Comparison of ENCODE assay signal across 21 mouse cellular contexts in genomic region chr6:35462484-35462883, GRCm38 (mm10).
DNase-seq lines count a peak whose midpoint lies in the region; ATAC-seq and TF ChIP-seq lines count a peak whose summit lies in the region.
"Had no signal": no experiment of that assay in that cellular context is flagged by ENCODE, and none has a peak within 500 bp of the region (broad histone marks: within the 10 kb centered on the region; RNA-seq: fewer than 3 reads in every experiment).

No protein-coding gene starts in this region.

- H3K36me3 ChIP-seq in heart, embryonic 10.5 days = no peaks in the 10 kb centered on the region
- H3K36me3 ChIP-seq in CH12.LX (replicated peaks in 1 of 2; ENCODE audit: control insufficient read depth in 1 of 2, insufficient read depth in 1 of 2, low read length in 1 of 2) = no peaks in the 10 kb centered on the region
- no peaks in the 10 kb centered on the region for H3K36me3 ChIP-seq in splenic B cell, adult 2 months (ENCODE audit: control insufficient read depth, insufficient read depth, low read length, poor library complexity, severe bottlenecking)
- no peaks in the 10 kb centered on the region for H3K36me3 ChIP-seq in embryonic facial prominence, embryonic 10.5 days (replicated peaks)
- H3K36me3 ChIP-seq: heart, embryonic 15.5 days; limb, embryonic 10.5 days; neural tube, embryonic 12.5 days had no signal

- H3K79me2 ChIP-seq in CH12.LX (replicated peaks; ENCODE audit: control insufficient read depth, extremely low read depth, insufficient read depth, poor library complexity, severe bottlenecking) = no peaks in the 10 kb centered on the region

- intact Hi-C loops in heart, postnatal 25 days (cut with DNase I) = no loop called here

- H3K4me2 ChIP-seq in CH12.LX (ENCODE audit: insufficient read depth, low read depth, poor library complexity, severe bottlenecking) = no peak overlapping the region
- H3K4me2 ChIP-seq: heart, embryonic 15.5 days; neural tube, embryonic 12.5 days had no signal

- ATAC-seq in hematopoietic stem cell, adult 5-6 weeks (replicated peaks in 1 of 2; ENCODE audit: insufficient read depth in 1 of 2, low FRiP score in 2 of 2, low TSS enrichment in 1 of 2, low read depth in 1 of 2, poor library complexity in 2 of 2, severe bottlenecking in 2 of 2) = peak; percentile 53 to 67; a peak in 3 of 4 replicates
- ATAC-seq: liver, postnatal 0 days had no signal

- in situ Hi-C loops in CH12.LX (cut with MboI; ENCODE audit: low pct_ligation_motif_present, low pct_unique_long_range_greater_than_20kb, low sequenced_read_pairs) = no loop called here

- no peak for TF ChIP-seq POLR2A in CH12.LX (IDR thresholded peaks at IDR 0.05; ENCODE audit: low read depth, low read length)

- no peak for TF ChIP-seq RAD21 in CH12.LX (IDR thresholded peaks at IDR 0.05; ENCODE audit: low read depth, low read length)

- WGBS in heart, embryonic 10.5 days = 85% methylated on average over 1 of the region's 1 CpGs
- 98% methylated on average over 1 of the region's 1 CpGs for WGBS in embryonic facial prominence, embryonic 10.5 days

- no peak for TF ChIP-seq EP300 in CH12.LX (IDR thresholded peaks at IDR 0.05; ENCODE audit: low read length)

- H3K9ac ChIP-seq in CH12.LX (ENCODE audit: insufficient read depth, low read depth) = no peak overlapping the region
- H3K9ac ChIP-seq: heart, embryonic 15.5 days; liver, postnatal 0 days; neural tube, embryonic 12.5 days had no signal

- no peak overlapping the region for H3K27ac ChIP-seq in heart, embryonic 10.5 days
- H3K27ac ChIP-seq in CH12.LX (ENCODE audit: insufficient read depth, low read depth) = no peak overlapping the region
- no peak overlapping the region for H3K27ac ChIP-seq in embryonic facial prominence, embryonic 10.5 days (replicated peaks)
- H3K27ac ChIP-seq: gastrocnemius, adult 2 months; heart, embryonic 15.5 days; limb, embryonic 10.5 days; neural tube, embryonic 12.5 days had no signal

- no peaks in the 10 kb centered on the region for H3K27me3 ChIP-seq in heart, embryonic 10.5 days (ENCODE audit: insufficient read depth, poor library complexity, severe bottlenecking)
- H3K27me3 ChIP-seq in CH12.LX (replicated peaks) = no peaks in the 10 kb centered on the region
- H3K27me3 ChIP-seq in splenic B cell, adult 2 months (ENCODE audit: control insufficient read depth, insufficient read depth, low read length, poor library complexity, severe bottlenecking) = no peaks in the 10 kb centered on the region
- no peaks in the 10 kb centered on the region for H3K27me3 ChIP-seq in embryonic facial prominence, embryonic 10.5 days (replicated peaks; ENCODE audit: low read depth, poor library complexity, severe bottlenecking)
- H3K27me3 ChIP-seq: heart, embryonic 15.5 days; megakaryocyte, embryonic 14.5 days; neural tube, embryonic 12.5 days had no signal

- TF ChIP-seq CTCF in CH12.LX (conservative IDR thresholded peaks at IDR 0.05 in 1 of 2, IDR thresholded peaks at IDR 0.05 in 1 of 2; ENCODE audit: low read depth in 2 of 2, low read length in 2 of 2) = no peak

- H3K4me3 ChIP-seq in heart, embryonic 10.5 days = no peak overlapping the region
- H3K4me3 ChIP-seq in CH12.LX (replicated peaks in 1 of 3; ENCODE audit: low read depth in 2 of 3, low read length in 2 of 3, poor library complexity in 1 of 3) = no peak overlapping the region
- no peak overlapping the region for H3K4me3 ChIP-seq in embryonic facial prominence, embryonic 10.5 days
- H3K4me3 ChIP-seq: gastrocnemius, adult 2 months; heart, embryonic 15.5 days; limb, embryonic 10.5 days; megakaryocyte, embryonic 14.5 days; neural tube, embryonic 12.5 days had no signal

- DNase-seq in heart, embryonic 10.5 days (ENCODE audit: low spot score) = peak; percentile 38
- DNase-seq in heart, postnatal 25 days (ENCODE audit: low spot score) = no peak
- DNase-seq in CH12.LX (ENCODE audit: extremely low read depth) = peak; percentile 1
- DNase-seq in splenic B cell, adult 2 months (ENCODE audit: low read depth, low spot score) = peak; percentile 3
- DNase-seq in adrenal gland, postnatal 14 days = no peak
- no peak for DNase-seq in embryonic facial prominence, embryonic 10.5 days (ENCODE audit: low spot score)
- DNase-seq in layer of hippocampus, adult 9-11 months = no peak
- DNase-seq: cerebellum, adult 18-20 months; cerebellum, postnatal 25 days; gastrocnemius, adult 2 months; heart, adult 11 months; kidney, adult 8-10 months; kidney, postnatal 14 days; liver, postnatal 0 days; lung, postnatal 10 days; right cerebral cortex, adult 18-20 months had no signal

- no peaks in the 10 kb centered on the region for H3K4me1 ChIP-seq in heart, embryonic 10.5 days
- H3K4me1 ChIP-seq in CH12.LX (ENCODE audit: control insufficient read depth in 1 of 2, insufficient read depth in 2 of 2) = no peaks in the 10 kb centered on the region
- no peaks in the 10 kb centered on the region for H3K4me1 ChIP-seq in embryonic facial prominence, embryonic 10.5 days
- H3K4me1 ChIP-seq: heart, embryonic 15.5 days; limb, embryonic 10.5 days; neural tube, embryonic 12.5 days had no signal

- dilution Hi-C loops in CH12.LX (cut with MboI; ENCODE audit: extremely low pct_ligation_motif_present, extremely low pct_unique_long_range_greater_than_20kb, low sequenced_read_pairs) = no loop called here

- H3K9me3 ChIP-seq in heart, embryonic 10.5 days = no peaks in the 10 kb centered on the region
- H3K9me3 ChIP-seq in CH12.LX (replicated peaks; ENCODE audit: low read length) = peaks cover 11% of the 10 kb centered on the region
- peaks cover 4% of the 10 kb centered on the region; the same call in 1 of the 2 replicates for H3K9me3 ChIP-seq in embryonic facial prominence, embryonic 10.5 days
- H3K9me3 ChIP-seq: heart, embryonic 15.5 days; limb, embryonic 10.5 days; neural tube, embryonic 12.5 days had no signal

TF ChIP-seq in CH12.LX, 34 proteins besides CTCF, POLR2A, EP300 and RAD21:
- no peak for TF ChIP-seq MAZ (IDR thresholded peaks at IDR 0.05; ENCODE audit: low read depth, low read length)
- no peak for TF ChIP-seq KAT2A (IDR thresholded peaks at IDR 0.05; ENCODE audit: insufficient replicate concordance, low read length)
- TF ChIP-seq IRF4 (IDR thresholded peaks at IDR 0.05; ENCODE audit: low read depth, low read length) = no peak
- TF ChIP-seq SIN3A (IDR thresholded peaks at IDR 0.05; ENCODE audit: low read length) = no peak
- TF ChIP-seq MAFK (IDR thresholded peaks at IDR 0.05; ENCODE audit: insufficient replicate concordance, low read length) = no peak
- TF ChIP-seq NELFE (IDR thresholded peaks at IDR 0.05; ENCODE audit: low read depth, low read length) = no peak
- TF ChIP-seq RCOR1 (conservative IDR thresholded peaks at IDR 0.05; ENCODE audit: low read depth, low read length) = no peak
- TF ChIP-seq BHLHE40 (IDR thresholded peaks at IDR 0.05; ENCODE audit: low read depth, low read length) = no peak
- TF ChIP-seq MAX (IDR thresholded peaks at IDR 0.05; ENCODE audit: low read length) = no peak
- no peak for TF ChIP-seq GABPA (IDR thresholded peaks at IDR 0.05; ENCODE audit: insufficient replicate concordance, low read depth, low read length)
- no peak for TF ChIP-seq PAX5 (IDR thresholded peaks at IDR 0.05; ENCODE audit: low read length)
- no peak for TF ChIP-seq E2F4 (IDR thresholded peaks at IDR 0.05; ENCODE audit: insufficient replicate concordance, low read depth, low read length)

Comparison
In these comparisons a context has a peak if more than half of its experiments do, and no peak if none do; other contexts are left out.
1. DNase-seq: peak in heart, embryonic 10.5 days (single experiment), CH12.LX (single experiment) and splenic B cell, adult 2 months (single experiment); none in heart, postnatal 25 days (single experiment), adrenal gland, postnatal 14 days (single experiment), embryonic facial prominence, embryonic 10.5 days (single experiment) and layer of hippocampus, adult 9-11 months (single experiment).